Mouse (Mus musculus) kidney, postnatal 0 days (tissue): ENCODE data around the gene Olfr1328. TPM values are rescaled to one million over a fixed set of nuclear protein-coding genes. Genes with fewer than 3 reads are reported as not detected.

Experiments
- ATAC-seq: fragments of 200-750 bp; cut with Nextera tagmentation; replicated peaks from 2 replicates; pipeline ENCODE4 v1.8.0; 2017; ENCODE audit warnings: low read depth, moderate number of reproducible peaks, moderate TSS enrichment, moderate library complexity; ENCODE audit not compliant: low FRiP score
- DNase-seq: peaks from one replicate; pipeline ENCODE4 v3.0.0-alpha.2; 2016; ENCODE audit warnings: low spot score
- H3K27ac ChIP-seq: fragments of 300-500 bp; sonication (generic); 2 replicates; pipeline ENCODE4 v1.5.1; 2014; ENCODE audit warnings: mild to moderate bottlenecking
- H3K27me3 ChIP-seq: fragments of 300-500 bp; sonication (generic); 2 replicates; pipeline ENCODE4 v1.6.1; 2014; ENCODE audit warnings: low read length, mixed read lengths; ENCODE audit not compliant: insufficient read depth
- H3K36me3 ChIP-seq: fragments of 300-500 bp; sonication (generic); 2 replicates; pipeline ENCODE4 v1.6.1; 2014; ENCODE audit warnings: low read length, mixed read lengths; ENCODE audit not compliant: insufficient read depth
- H3K4me1 ChIP-seq: fragments of 300-500 bp; sonication (generic); replicated peaks from 2 replicates; pipeline ENCODE4 v1.6.1; 2014; ENCODE audit warnings: antibody characterized with exemption, low read length, mixed read lengths; ENCODE audit not compliant: insufficient read depth
- H3K4me2 ChIP-seq: fragments of 300-500 bp; sonication (generic); 2 replicates; pipeline ENCODE4 v1.6.1; 2014; ENCODE audit warnings: mild to moderate bottlenecking, low read length, moderate library complexity, mixed read lengths
- H3K4me3 ChIP-seq: fragments of 300-500 bp; sonication (generic); replicated peaks from 2 replicates; pipeline ENCODE4 v1.5.1; 2014; ENCODE audit warnings: low read depth, low read length
- H3K9ac ChIP-seq: fragments of 300-500 bp; sonication (generic); 2 replicates; pipeline ENCODE4 v1.6.1; 2014; ENCODE audit warnings: low read depth, low read length
- H3K9me3 ChIP-seq: fragments of 300-500 bp; sonication (generic); replicated peaks from 2 replicates; pipeline ENCODE4 v1.6.1; 2016; ENCODE audit warnings: low read length, inconsistent platforms, mixed read lengths
- CTCF ChIP-seq: IDR thresholded peaks from 2 replicates; pipeline ENCODE4 v1.5.1; 2016; ENCODE audit warnings: antibody characterized with exemption, low read depth, mild to moderate bottlenecking, moderate library complexity
- WGBS: fragments of 180-500 bp; shearing (Covaris S2); extraction: QIAGEN DNeasy Blood & Tissue Kit; methylation state at CpG from one replicate; pipeline ENCODE4 v1.1.7; 2014; 5-methylcytosine and 5-hydroxymethylcytosine counted together
- polyA plus RNA-seq: library from polyadenylated mRNA; unstranded; fragments of >200 nt; fragmentation: Nextera tagmentation; extraction: Ambion mirVana; gene quantifications from 2 replicates; pipeline ENCODE4 v1.2.1, GENCODE M21; 2015

Gene Olfr1328
- polyA plus RNA-seq, 1 experiment from 2014 or later: not detected

GRCm38 (mm10) chr4:118901981-118902380 is 36.4 kb downstream of the Olfr1328 start:
- H3K4me1 ChIP-seq: no peaks in the 10 kb centered on the region
- no peaks in the 10 kb centered on the region for H3K27me3 ChIP-seq
- no peak for TF ChIP-seq CTCF
- H3K27ac ChIP-seq: no peak overlapping the region
- no peak for ATAC-seq
- no peaks in the 10 kb centered on the region for H3K36me3 ChIP-seq
- WGBS: 67% methylated on average over 2 of the region's 2 CpGs
- DNase-seq: no peak
- H3K9me3 ChIP-seq: no peaks in the 10 kb centered on the region
- no peak overlapping the region for H3K4me2 ChIP-seq
- no peak overlapping the region for H3K9ac ChIP-seq
- H3K4me3 ChIP-seq: no peak overlapping the region

DNA sequence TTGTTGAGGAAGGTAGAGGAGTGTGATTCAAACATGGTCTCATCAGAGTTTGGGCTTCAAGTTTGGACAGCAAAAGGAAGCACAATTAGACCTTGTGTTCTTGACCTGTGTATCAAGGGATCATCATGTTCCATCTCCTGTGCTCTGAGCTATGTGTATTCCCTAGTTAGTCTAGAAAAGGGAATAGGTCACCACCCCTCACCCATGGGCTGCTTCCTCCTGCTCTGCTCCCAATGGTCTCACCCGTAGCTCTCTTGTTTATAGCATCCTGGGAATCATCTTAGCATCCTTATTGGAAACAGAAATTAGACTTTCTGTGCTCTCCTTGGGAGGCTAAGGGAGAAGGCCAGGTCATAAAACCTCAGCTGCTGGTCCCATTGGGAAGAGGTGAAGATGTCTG is 50.1 kb downstream of the Olfr1328 start, which contains the start of gene Olfr1330:
Gene Olfr1330 (plus strand): TSS at position 301 of the 400 bp plus-strand sequence.
- H3K9ac ChIP-seq: no peak within 1 kb of the TSS
- TF ChIP-seq CTCF: no peak
- no peak within 1 kb of the TSS for H3K4me2 ChIP-seq
- H3K4me3 ChIP-seq: no peak within 1 kb of the TSS
- ATAC-seq (no peak), DNase-seq (no peak)
- H3K27ac ChIP-seq: no peak within 1 kb of the TSS
- H3K4me1 ChIP-seq: no peaks in the 10 kb centered on the region
- H3K9me3 ChIP-seq: no peaks in the 10 kb centered on the region
- 75% methylated on average over 1 of the region's 1 CpGs for WGBS
- H3K27me3 ChIP-seq: no peaks in the 10 kb centered on the region
- H3K36me3 ChIP-seq: no peaks in the 10 kb centered on the region

Other genes with a start within 250 kb of the Olfr1328 start
- 0.03 and 0.13 TPM in 2 replicates for gene Olfr1342, start 245.9 kb downstream of the Olfr1328 start, polyA plus RNA-seq
- not detected in 2 replicates for gene Olfr1341, start 235.1 kb downstream of the Olfr1328 start, polyA plus RNA-seq
- not detected in 2 replicates for gene Olfr1340, start 218.5 kb downstream of the Olfr1328 start, polyA plus RNA-seq
- gene Olfr1339, start 206.4 kb downstream of the Olfr1328 start, polyA plus RNA-seq: not detected in 2 replicates
- not detected in 2 replicates for gene Olfr1338, start 179.9 kb downstream of the Olfr1328 start, polyA plus RNA-seq
- not detected in 2 replicates for gene Olfr1337, start 156.0 kb downstream of the Olfr1328 start, polyA plus RNA-seq
- not detected in 2 replicates for gene Olfr1335, start 128.7 kb downstream of the Olfr1328 start, polyA plus RNA-seq
- gene Olfr1333, start 102.3 kb downstream of the Olfr1328 start, polyA plus RNA-seq: not detected in 2 replicates
- gene Olfr1331, start 74.0 kb downstream of the Olfr1328 start, polyA plus RNA-seq: not detected in 2 replicates
- gene Olfr1330, start 50.0 kb downstream of the Olfr1328 start, polyA plus RNA-seq: not detected in 2 replicates
- not detected in 2 replicates for gene Olfr1329, start 21.1 kb downstream of the Olfr1328 start, polyA plus RNA-seq
- not detected in 2 replicates for gene Lao1, start 23.0 kb upstream of the Olfr1328 start, polyA plus RNA-seq
- 57.5 and 58.0 TPM in 2 replicates for gene Slc2a1, start 170.1 kb upstream of the Olfr1328 start, polyA plus RNA-seq
- gene Zfp691, start 235.6 kb upstream of the Olfr1328 start, polyA plus RNA-seq: 6.1 and 8.3 TPM in 2 replicates